In the genomic region with DNA sequence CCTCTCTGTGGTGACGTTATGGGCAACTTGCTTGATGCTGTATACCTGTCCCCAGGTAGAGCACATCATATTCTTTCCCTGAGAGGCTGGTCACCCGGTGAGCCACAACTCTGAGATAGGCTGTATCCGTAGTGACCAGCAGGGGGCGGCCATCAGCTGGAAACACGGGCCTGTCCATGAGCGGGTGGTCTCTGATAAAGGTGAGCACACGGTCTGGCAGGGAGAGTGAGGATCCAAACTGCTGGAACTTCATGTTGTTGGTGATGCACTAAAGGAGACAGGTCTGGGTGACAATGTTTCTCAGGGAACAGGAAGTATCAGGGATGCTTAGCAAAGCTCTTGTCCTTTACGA, we compare ENCODE assay signal across 7 mouse cellular contexts. TPM values are rescaled to one million over a fixed set of nuclear protein-coding genes. Genes with fewer than 3 reads are reported as not detected.
DNase-seq lines count a peak whose midpoint lies in the region; ATAC-seq and TF ChIP-seq lines count a peak whose summit lies in the region.

No protein-coding gene starts in this region.

- peak; percentile 76 for DNase-seq in embryonic facial prominence, embryonic 10.5 days (ENCODE audit: low spot score)
- peak; percentile 47 to 51 for DNase-seq in left cerebral cortex, postnatal 36 days (ENCODE audit: low spot score in 2 of 2)

- H3K4me1 ChIP-seq in ES-Bruce4 (ENCODE audit: control insufficient read depth, insufficient read depth, low read length) = no peaks in the 10 kb centered on the region
- H3K4me1 ChIP-seq in embryonic facial prominence, embryonic 10.5 days = no peaks in the 10 kb centered on the region
- H3K4me1 ChIP-seq in hindbrain, embryonic 13.5 days (replicated peaks) = no peaks in the 10 kb centered on the region
- no peaks in the 10 kb centered on the region for H3K4me1 ChIP-seq in midbrain, embryonic 13.5 days (replicated peaks)
- no peaks in the 10 kb centered on the region for H3K4me1 ChIP-seq in stomach, embryonic 15.5 days

- H3K27me3 ChIP-seq in C2C12 (ENCODE audit: control insufficient read depth, insufficient read depth, insufficient read length) = no peaks in the 10 kb centered on the region
- H3K27me3 ChIP-seq in ES-Bruce4 (ENCODE audit: control insufficient read depth, insufficient read depth, low read length, poor library complexity, severe bottlenecking) = no peaks in the 10 kb centered on the region
- peaks cover 14% of the 10 kb centered on the region; the same call in 1 of the 2 replicates for H3K27me3 ChIP-seq in embryonic facial prominence, embryonic 10.5 days (replicated peaks; ENCODE audit: low read depth, poor library complexity, severe bottlenecking)
- H3K27me3 ChIP-seq in hindbrain, embryonic 13.5 days = 0 out of 2 replicates have a peak, but pooled peaks cover 3% of the 10 kb centered on the region
- H3K27me3 ChIP-seq in midbrain, embryonic 13.5 days = peaks cover 4% of the 10 kb centered on the region; the same call in 1 of the 2 replicates
- H3K27me3 ChIP-seq in stomach, embryonic 15.5 days (replicated peaks) = no peaks in the 10 kb centered on the region

- TF ChIP-seq EP300 in ES-Bruce4 (IDR thresholded peaks at IDR 0.05; ENCODE audit: insufficient read depth, low read depth, low read length) = no peak

- peak; percentile 56 for ATAC-seq in hindbrain, embryonic 13.5 days (ENCODE audit: low FRiP score)
- ATAC-seq in midbrain, embryonic 13.5 days = peak; percentile 64
- 0 out of 2 replicates have a peak, but pooled peaks have one; percentile 5 for ATAC-seq in stomach, embryonic 15.5 days (ENCODE audit: insufficient read depth, low FRiP score, low read depth)

- no peak overlapping the region for H3ac ChIP-seq in C2C12 (ENCODE audit: control insufficient read depth, insufficient read length, low read depth)

- H3K79me3 ChIP-seq in C2C12 (ENCODE audit: low read depth) = no peaks in the 10 kb centered on the region

- intact Hi-C loops in left cerebral cortex, postnatal 36 days (cut with DNase I) = loop anchor here (2.0 kb wide), 1 partner anchor 53 kb away; no protein-coding TSS in a partner anchor

- no peaks in the 10 kb centered on the region for H3K79me2 ChIP-seq in C2C12 (ENCODE audit: control insufficient read depth, insufficient read depth)

- TF ChIP-seq POLR2A in ES-Bruce4 (IDR thresholded peaks at IDR 0.05; ENCODE audit: insufficient read depth, low read length) = no peak

- H3K4me3 ChIP-seq in C2C12 (ENCODE audit: insufficient read depth, poor library complexity, severe bottlenecking) (no peak overlapping the region), ES-Bruce4 (ENCODE audit: low read depth, low read length) (no peak overlapping the region)
- no peak overlapping the region for H3K4me3 ChIP-seq in embryonic facial prominence, embryonic 10.5 days
- H3K4me3 ChIP-seq in hindbrain, embryonic 13.5 days = no peak overlapping the region
- H3K4me3 ChIP-seq in midbrain, embryonic 13.5 days (replicated peaks) = no peak overlapping the region
- H3K4me3 ChIP-seq in stomach, embryonic 15.5 days (replicated peaks) = no peak overlapping the region

- H3K9ac ChIP-seq in ES-Bruce4 (ENCODE audit: low read depth, poor library complexity, severe bottlenecking) = no peak overlapping the region
- no peak overlapping the region for H3K9ac ChIP-seq in hindbrain, embryonic 13.5 days
- no peak overlapping the region for H3K9ac ChIP-seq in midbrain, embryonic 13.5 days (replicated peaks)
- H3K9ac ChIP-seq in stomach, embryonic 15.5 days = no peak overlapping the region

- H3K36me3 ChIP-seq in C2C12 (ENCODE audit: control insufficient read depth, insufficient read depth) = no peaks in the 10 kb centered on the region
- no peaks in the 10 kb centered on the region for H3K36me3 ChIP-seq in ES-Bruce4 (ENCODE audit: control insufficient read depth, insufficient read depth, low read length, poor library complexity, severe bottlenecking)
- no peaks in the 10 kb centered on the region for H3K36me3 ChIP-seq in embryonic facial prominence, embryonic 10.5 days (replicated peaks)
- peaks cover 74% of the 10 kb centered on the region for H3K36me3 ChIP-seq in hindbrain, embryonic 13.5 days
- H3K36me3 ChIP-seq in midbrain, embryonic 13.5 days = peaks cover 52% of the 10 kb centered on the region
- H3K36me3 ChIP-seq in stomach, embryonic 15.5 days = no peaks in the 10 kb centered on the region

- H3K4me2 ChIP-seq in hindbrain, embryonic 13.5 days = no peak overlapping the region
- no peak overlapping the region for H3K4me2 ChIP-seq in midbrain, embryonic 13.5 days (replicated peaks)
- H3K4me2 ChIP-seq in stomach, embryonic 15.5 days = no peak overlapping the region

- H3K27ac ChIP-seq in ES-Bruce4 (ENCODE audit: insufficient read depth, low read length) = no peak overlapping the region
- no peak overlapping the region for H3K27ac ChIP-seq in embryonic facial prominence, embryonic 10.5 days (replicated peaks)
- peak overlapping the region; percentile 73; the same call in 1 of the 2 replicates for H3K27ac ChIP-seq in hindbrain, embryonic 13.5 days
- H3K27ac ChIP-seq in midbrain, embryonic 13.5 days = no peak overlapping the region
- no peak overlapping the region for H3K27ac ChIP-seq in stomach, embryonic 15.5 days

- TF ChIP-seq CTCF in C2C12 (IDR thresholded peaks at IDR 0.05; ENCODE audit: control insufficient read depth, insufficient read depth, insufficient read length) (peak; percentile 69), ES-Bruce4 (IDR thresholded peaks at IDR 0.05; ENCODE audit: low read depth, low read length) (peak; percentile 89)

- no peaks in the 10 kb centered on the region for H3K9me3 ChIP-seq in ES-Bruce4 (replicated peaks; ENCODE audit: control insufficient read depth, insufficient read depth, low read length, poor library complexity, severe bottlenecking)
- H3K9me3 ChIP-seq in embryonic facial prominence, embryonic 10.5 days = no peaks in the 10 kb centered on the region
- H3K9me3 ChIP-seq in hindbrain, embryonic 13.5 days = no peaks in the 10 kb centered on the region
- no peaks in the 10 kb centered on the region for H3K9me3 ChIP-seq in midbrain, embryonic 13.5 days
- H3K9me3 ChIP-seq in stomach, embryonic 15.5 days = no peaks in the 10 kb centered on the region

- WGBS in embryonic facial prominence, embryonic 10.5 days = 14% methylated on average over 8 of the region's 8 CpGs
- WGBS in hindbrain, embryonic 13.5 days = 19% methylated on average over 8 of the region's 8 CpGs
- WGBS in midbrain, embryonic 13.5 days = 14% methylated on average over 8 of the region's 8 CpGs
- 14% methylated on average over 8 of the region's 8 CpGs for WGBS in stomach, embryonic 15.5 days

TF ChIP-seq in C2C12, 6 proteins besides CTCF, POLR2A, EP300 and RAD21:
- TF ChIP-seq MYOG (IDR thresholded peaks at IDR 0.05; ENCODE audit: control insufficient read depth, extremely low read depth, insufficient read length) (no peak), CEBPB (IDR thresholded peaks at IDR 0.05; ENCODE audit: low read depth) (no peak), MYOD1 (IDR thresholded peaks at IDR 0.05; ENCODE audit: control insufficient read depth, insufficient read length, low read depth) (no peak), MAX (IDR thresholded peaks at IDR 0.05) (no peak), USF1 (IDR thresholded peaks at IDR 0.05; ENCODE audit: low read depth) (no peak), FOSL1 (IDR thresholded peaks at IDR 0.05; ENCODE audit: insufficient read depth, low read length, poor library complexity, severe bottlenecking) (no peak)

RNA-seq across cellular contexts. Expression of a gene that starts 21.8 kb away (rescaled TPM):
- 0.23 TPM for polyA plus RNA-seq in C2C12 (2012; fragmentation: generic; extraction: Trizol)
- 1.2 and 1.9 TPM in 2 replicates for polyA plus RNA-seq in ES-Bruce4 (2011; ENCODE audit: insufficient read depth, insufficient read length, low read depth, missing spikeins)
- 1.4 and 2.1 TPM in 2 replicates for polyA plus RNA-seq in embryonic facial prominence, embryonic 10.5 days (2016; fragmentation: Nextera tagmentation; extraction: Ambion mirVana)
- polyA plus RNA-seq in hindbrain, embryonic 13.5 days (2015; fragmentation: Nextera tagmentation; extraction: Ambion mirVana) = 17.5 and 18.6 TPM in 2 replicates
- 10 to 100 TPM; 37.2 to 39.0 TPM for total RNA-seq in left cerebral cortex, postnatal 36 days (2021)
- 11.0 and 11.6 TPM in 2 replicates for polyA plus RNA-seq in midbrain, embryonic 13.5 days (2015; fragmentation: Nextera tagmentation; extraction: Ambion mirVana)
- 2.0 and 2.1 TPM in 2 replicates for polyA plus RNA-seq in stomach, embryonic 15.5 days (2015; fragmentation: Nextera tagmentation; extraction: Ambion mirVana)

RNA-seq across cellular contexts. Expression of a gene that starts 28.9 kb away (rescaled TPM):
- polyA plus RNA-seq in C2C12 (2012; fragmentation: generic; extraction: Trizol) = 2.4 TPM
- polyA plus RNA-seq in ES-Bruce4 (2011; ENCODE audit: insufficient read depth, insufficient read length, low read depth, missing spikeins) = 2.2 and 2.3 TPM in 2 replicates
- 0.31 and 0.56 TPM in 2 replicates for polyA plus RNA-seq in embryonic facial prominence, embryonic 10.5 days (2016; fragmentation: Nextera tagmentation; extraction: Ambion mirVana)
- not detected in 2 replicates for polyA plus RNA-seq in hindbrain, embryonic 13.5 days (2015; fragmentation: Nextera tagmentation; extraction: Ambion mirVana)
- under 1 TPM in 1 of 2 experiments, not detected in 1; 0.22 TPM for total RNA-seq in left cerebral cortex, postnatal 36 days (2021)
- not detected in 2 replicates for polyA plus RNA-seq in midbrain, embryonic 13.5 days (2015; fragmentation: Nextera tagmentation; extraction: Ambion mirVana)
- polyA plus RNA-seq in stomach, embryonic 15.5 days (2015; fragmentation: Nextera tagmentation; extraction: Ambion mirVana) = 0.84 and 1.2 TPM in 2 replicates

Comparison
In these comparisons a context has a peak if more than half of its experiments do, and no peak if none do; other contexts are left out.
1. ATAC-seq: peak in every context shown above with its lines; median percentile 64 in midbrain, embryonic 13.5 days; 56 in hindbrain, embryonic 13.5 days; 5 in stomach, embryonic 15.5 days.